Mouse (Mus musculus): ENCODE results near the gene Hoxb2. TPM values are rescaled to one million over a fixed set of nuclear protein-coding genes. Genes with fewer than 3 reads are reported as not detected.

Hoxb2 gene
- total and polyA plus RNA-seq, 3 experiments = 18.7 to 69.6 (median 22.6) TPM

- DNase-seq = peak; percentile 32
These were observed 466 bp downstream of the Hoxb2 start for GRCm38 (mm10) chr11:96350791-96351190.

GRCm38 (mm10) chr11:96351312-96351711 lies 987 bp downstream of the Hoxb2 start:
- peak; percentile 71 for DNase-seq

- DNase-seq = peak; percentile 88
These were observed 1.5 kb downstream of the Hoxb2 start for GRCm38 (mm10) chr11:96351831-96352230.

- peak; percentile 82 for DNase-seq
These were observed 2.6 kb downstream of the Hoxb2 start for GRCm38 (mm10) chr11:96352691-96353521.

- DNase-seq = no peak
These were observed 3.2 kb downstream of the Hoxb2 start for GRCm38 (mm10) chr11:96353522-96353841.

- DNase-seq = no peak
These were observed 3.6 kb downstream of the Hoxb2 start for GRCm38 (mm10) chr11:96353939-96354338.

GRCm38 (mm10) chr11:96354376-96354775 lies 4.1 kb downstream of the Hoxb2 start:
- DNase-seq = peak; percentile 83

GRCm38 (mm10) chr11:96354801-96355311 lies 4.5 kb downstream of the Hoxb2 start:
- peak; percentile 29 for DNase-seq

GRCm38 (mm10) chr11:96363807-96364206 lies 13.5 kb downstream of the Hoxb2 start:
- DNase-seq = no peak

- DNase-seq = no peak
These were observed 15.2 kb downstream of the Hoxb2 start, which contains the start of gene Hoxb1 for GRCm38 (mm10) chr11:96365441-96366091. Gene Hoxb1 (plus strand): TSS chr11:96365752.

- DNase-seq = peak; percentile 28
These were observed 16.0 kb downstream of the Hoxb2 start for GRCm38 (mm10) chr11:96366092-96367041.

GRCm38 (mm10) chr11:96367141-96367540 lies 16.8 kb downstream of the Hoxb2 start:
- DNase-seq = no peak

- DNase-seq = no peak
These were observed 18.4 kb downstream of the Hoxb2 start for GRCm38 (mm10) chr11:96368686-96369085.

- DNase-seq = no peak
These were observed 18.8 kb downstream of the Hoxb2 start for GRCm38 (mm10) chr11:96369140-96369539.

- no peak for DNase-seq
These were observed 21.4 kb downstream of the Hoxb2 start for GRCm38 (mm10) chr11:96371726-96372125.

- no peak for DNase-seq
These were observed 22.2 kb downstream of the Hoxb2 start for GRCm38 (mm10) chr11:96372519-96372918.

GRCm38 (mm10) chr11:96374810-96375209 lies 24.5 kb downstream of the Hoxb2 start:
- no peak for DNase-seq

- DNase-seq = no peak
These were observed 33.1 kb downstream of the Hoxb2 start for GRCm38 (mm10) chr11:96383381-96383780.

GRCm38 (mm10) chr11:96387635-96388034 lies 37.3 kb downstream of the Hoxb2 start:
- no peak for DNase-seq

- DNase-seq = no peak
These were observed 46.7 kb downstream of the Hoxb2 start for GRCm38 (mm10) chr11:96396772-96397626.

GRCm38 (mm10) chr11:96397806-96398335 lies 47.5 kb downstream of the Hoxb2 start:
- no peak for DNase-seq
